Mouse (Mus musculus): ENCODE measurements around the gene Wnt5b. TPM values are rescaled to one million over a fixed set of nuclear protein-coding genes. Genes with fewer than 3 reads are reported as not detected.

Wnt5b gene
- total RNA-seq, 2 experiments from 2014 or later, result not detected

GRCm38 (mm10) chr6:119399371-119399770 lies 144.8 kb downstream of the Wnt5b start:
- ATAC-seq (replicated peaks; ENCODE audit: low FRiP score, poor library complexity, severe bottlenecking), result no peak

- ATAC-seq (replicated peaks; ENCODE audit: low FRiP score, poor library complexity, severe bottlenecking), result 0 out of 2 replicates have a peak, but pooled peaks have one; percentile 32
Measured at GRCm38 (mm10) chr6:119396309-119396634, 147.9 kb downstream of the Wnt5b start.

GRCm38 (mm10) chr6:119395421-119396308 lies 148.5 kb downstream of the Wnt5b start:
- ATAC-seq (replicated peaks; ENCODE audit: low FRiP score, poor library complexity, severe bottlenecking), result 0 out of 2 replicates have a peak, but pooled peaks have one; percentile 54

- ATAC-seq (replicated peaks; ENCODE audit: low FRiP score, poor library complexity, severe bottlenecking), result no peak
Measured at GRCm38 (mm10) chr6:119392836-119393235, 151.3 kb downstream of the Wnt5b start.

GRCm38 (mm10) chr6:119390728-119391127 lies 153.4 kb downstream of the Wnt5b start:
- ATAC-seq (replicated peaks; ENCODE audit: low FRiP score, poor library complexity, severe bottlenecking), result no peak

GRCm38 (mm10) chr6:119389089-119389488 lies 155.1 kb downstream of the Wnt5b start:
- peak; percentile 53 for ATAC-seq (replicated peaks; ENCODE audit: low FRiP score, poor library complexity, severe bottlenecking)

GRCm38 (mm10) chr6:119388650-119389012 lies 155.5 kb downstream of the Wnt5b start:
- ATAC-seq (replicated peaks; ENCODE audit: low FRiP score, poor library complexity, severe bottlenecking), result peak; percentile 97

- ATAC-seq (replicated peaks; ENCODE audit: low FRiP score, poor library complexity, severe bottlenecking), result 0 out of 2 replicates have a peak, but pooled peaks have one; percentile 9
Measured at GRCm38 (mm10) chr6:119387801-119388649, 156.1 kb downstream of the Wnt5b start.

GRCm38 (mm10) chr6:119386821-119387220 lies 157.3 kb downstream of the Wnt5b start:
- ATAC-seq (replicated peaks; ENCODE audit: low FRiP score, poor library complexity, severe bottlenecking), result no peak

- ATAC-seq (replicated peaks; ENCODE audit: low FRiP score, poor library complexity, severe bottlenecking), result no peak
Measured at GRCm38 (mm10) chr6:119386421-119386820, 157.7 kb downstream of the Wnt5b start.

GRCm38 (mm10) chr6:119385668-119386067 lies 158.5 kb downstream of the Wnt5b start:
- no peak for ATAC-seq (replicated peaks; ENCODE audit: low FRiP score, poor library complexity, severe bottlenecking)

Other genes starting within 250 kb of the Wnt5b start
- gene Lrtm2, start 213.6 kb downstream of the Wnt5b start, total RNA-seq (2015; ENCODE audit: low replicate concordance), result not detected in 2 replicates
- not detected in 2 replicates for gene Lrtm2, start 213.6 kb downstream of the Wnt5b start, total RNA-seq (2017; ENCODE audit: low replicate concordance)
- gene Adipor2, start 126.6 kb downstream of the Wnt5b start, total RNA-seq (2015; ENCODE audit: low replicate concordance), result 29.2 and 29.7 TPM in 2 replicates
- gene Adipor2, start 126.6 kb downstream of the Wnt5b start, total RNA-seq (2017; ENCODE audit: low replicate concordance), result 35.7 and 40.3 TPM in 2 replicates
- gene Fbxl14, start 64.7 kb downstream of the Wnt5b start, total RNA-seq (2015; ENCODE audit: low replicate concordance), result 9.2 and 12.5 TPM in 2 replicates
- 10.5 and 12.0 TPM in 2 replicates for gene Fbxl14, start 64.7 kb downstream of the Wnt5b start, total RNA-seq (2017; ENCODE audit: low replicate concordance)